Mouse (Mus musculus): ENCODE results near the gene Shq1. TPM values are rescaled to one million over a fixed set of nuclear protein-coding genes. Genes with fewer than 3 reads are reported as not detected.
A peak's percentile ranks its signal among the peaks of the same experiment; 100 is the strongest.

Gene Shq1
- polyA plus RNA-seq, 1 experiment: 12.6 TPM

GRCm38 (mm10) chr6:100576171-100576570 is 94.8 kb downstream of the Shq1 start:
- H3K4me3 ChIP-seq (ENCODE audit: insufficient read depth, poor library complexity, severe bottlenecking): no peak overlapping the region
- no peaks in the 10 kb centered on the region for H3K79me2 ChIP-seq (ENCODE audit: control insufficient read depth, insufficient read depth)
- H3K79me3 ChIP-seq (ENCODE audit: low read depth): no peaks in the 10 kb centered on the region
- H3K36me3 ChIP-seq (ENCODE audit: control insufficient read depth, insufficient read depth): peaks cover 5% of the 10 kb centered on the region
- no peaks in the 10 kb centered on the region for H3K27me3 ChIP-seq (ENCODE audit: control insufficient read depth, insufficient read depth, insufficient read length)
- TF ChIP-seq USF1 (IDR thresholded peaks at IDR 0.05; ENCODE audit: low read depth) (no peak), MAX (IDR thresholded peaks at IDR 0.05) (no peak), MYOG (IDR thresholded peaks at IDR 0.05; ENCODE audit: control insufficient read depth, extremely low read depth, insufficient read length) (no peak), CEBPB (IDR thresholded peaks at IDR 0.05; ENCODE audit: low read depth) (no peak), MYOD1 (IDR thresholded peaks at IDR 0.05; ENCODE audit: control insufficient read depth, insufficient read length, low read depth) (no peak), CTCF (IDR thresholded peaks at IDR 0.05; ENCODE audit: control insufficient read depth, insufficient read depth, insufficient read length) (no peak), FOSL1 (IDR thresholded peaks at IDR 0.05; ENCODE audit: insufficient read depth, low read length, poor library complexity, severe bottlenecking) (no peak)
- no peak overlapping the region for H3ac ChIP-seq (ENCODE audit: control insufficient read depth, insufficient read length, low read depth)

- peaks cover 6% of the 10 kb centered on the region for H3K27me3 ChIP-seq (ENCODE audit: control insufficient read depth, insufficient read depth, insufficient read length)
- H3ac ChIP-seq (ENCODE audit: control insufficient read depth, insufficient read length, low read depth): no peak overlapping the region
- TF ChIP-seq MYOD1 (IDR thresholded peaks at IDR 0.05; ENCODE audit: control insufficient read depth, insufficient read length, low read depth) (no peak), MYOG (IDR thresholded peaks at IDR 0.05; ENCODE audit: control insufficient read depth, extremely low read depth, insufficient read length) (no peak)
- no peak overlapping the region for H3K4me3 ChIP-seq (ENCODE audit: insufficient read depth, poor library complexity, severe bottlenecking)
- H3K36me3 ChIP-seq (ENCODE audit: control insufficient read depth, insufficient read depth): no peaks in the 10 kb centered on the region
- no peaks in the 10 kb centered on the region for H3K79me2 ChIP-seq (ENCODE audit: control insufficient read depth, insufficient read depth)
- H3K79me3 ChIP-seq (ENCODE audit: low read depth): no peaks in the 10 kb centered on the region
These were observed 104.2 kb downstream of the Shq1 start for GRCm38 (mm10) chr6:100566774-100567173.

- Histone ChIP-seq H3K4me3 (ENCODE audit: insufficient read depth, poor library complexity, severe bottlenecking) (no peak overlapping the region), H3K27me3 (ENCODE audit: control insufficient read depth, insufficient read depth, insufficient read length) (peaks cover 6% of the 10 kb centered on the region), H3K79me2 (ENCODE audit: control insufficient read depth, insufficient read depth) (no peaks in the 10 kb centered on the region), H3K36me3 (ENCODE audit: control insufficient read depth, insufficient read depth) (no peaks in the 10 kb centered on the region), H3ac (ENCODE audit: control insufficient read depth, insufficient read length, low read depth) (no peak overlapping the region), H3K79me3 (ENCODE audit: low read depth) (no peaks in the 10 kb centered on the region)
- TF ChIP-seq CTCF (IDR thresholded peaks at IDR 0.05; ENCODE audit: control insufficient read depth, insufficient read depth, insufficient read length): no peak
- no peak for TF ChIP-seq MAX (IDR thresholded peaks at IDR 0.05)
- no peak for TF ChIP-seq MYOD1 (IDR thresholded peaks at IDR 0.05; ENCODE audit: control insufficient read depth, insufficient read length, low read depth)
- TF ChIP-seq FOSL1 (IDR thresholded peaks at IDR 0.05; ENCODE audit: insufficient read depth, low read length, poor library complexity, severe bottlenecking): no peak
- no peak for TF ChIP-seq MYOG (IDR thresholded peaks at IDR 0.05; ENCODE audit: control insufficient read depth, extremely low read depth, insufficient read length)
- TF ChIP-seq USF1 (IDR thresholded peaks at IDR 0.05; ENCODE audit: low read depth): no peak
- TF ChIP-seq CEBPB (IDR thresholded peaks at IDR 0.05; ENCODE audit: low read depth): no peak
These were observed 106.4 kb downstream of the Shq1 start for GRCm38 (mm10) chr6:100564516-100564915.

- no peak for TF ChIP-seq MAX (IDR thresholded peaks at IDR 0.05)
- TF ChIP-seq MYOD1 (IDR thresholded peaks at IDR 0.05; ENCODE audit: control insufficient read depth, insufficient read length, low read depth): no peak
- TF ChIP-seq CTCF (IDR thresholded peaks at IDR 0.05; ENCODE audit: control insufficient read depth, insufficient read depth, insufficient read length): peak; percentile 18
- peaks cover 6% of the 10 kb centered on the region for H3K27me3 ChIP-seq (ENCODE audit: control insufficient read depth, insufficient read depth, insufficient read length)
These were observed 107.2 kb downstream of the Shq1 start for GRCm38 (mm10) chr6:100563552-100564341.

GRCm38 (mm10) chr6:100562719-100563551 is 108.0 kb downstream of the Shq1 start:
- peak overlapping the region; percentile 39 for H3ac ChIP-seq (ENCODE audit: control insufficient read depth, insufficient read length, low read depth)
- no peaks in the 10 kb centered on the region for H3K36me3 ChIP-seq (ENCODE audit: control insufficient read depth, insufficient read depth)
- TF ChIP-seq CTCF (IDR thresholded peaks at IDR 0.05; ENCODE audit: control insufficient read depth, insufficient read depth, insufficient read length) (no peak), USF1 (IDR thresholded peaks at IDR 0.05; ENCODE audit: low read depth) (no peak), MYOD1 (IDR thresholded peaks at IDR 0.05; ENCODE audit: control insufficient read depth, insufficient read length, low read depth) (no peak), MAX (IDR thresholded peaks at IDR 0.05) (no peak)
- H3K79me2 ChIP-seq (ENCODE audit: control insufficient read depth, insufficient read depth): no peaks in the 10 kb centered on the region
- H3K27me3 ChIP-seq (ENCODE audit: control insufficient read depth, insufficient read depth, insufficient read length): peaks cover 6% of the 10 kb centered on the region
- no peaks in the 10 kb centered on the region for H3K79me3 ChIP-seq (ENCODE audit: low read depth)
- H3K4me3 ChIP-seq (ENCODE audit: insufficient read depth, poor library complexity, severe bottlenecking): no peak overlapping the region

More at GRCm38 (mm10) chr6:100563552-100564341, 107.2 kb downstream of the Shq1 start:
- peak overlapping the region; percentile 39 for H3ac ChIP-seq (ENCODE audit: control insufficient read depth, insufficient read length, low read depth)
- H3K4me3 ChIP-seq (ENCODE audit: insufficient read depth, poor library complexity, severe bottlenecking): no peak overlapping the region
- no peaks in the 10 kb centered on the region for H3K79me3 ChIP-seq (ENCODE audit: low read depth)
- no peaks in the 10 kb centered on the region for H3K79me2 ChIP-seq (ENCODE audit: control insufficient read depth, insufficient read depth)
- no peaks in the 10 kb centered on the region for H3K36me3 ChIP-seq (ENCODE audit: control insufficient read depth, insufficient read depth)

Data from C2C12 (cell line).